8 mouse cellular contexts compared by ENCODE assay signal in the genomic region with DNA sequence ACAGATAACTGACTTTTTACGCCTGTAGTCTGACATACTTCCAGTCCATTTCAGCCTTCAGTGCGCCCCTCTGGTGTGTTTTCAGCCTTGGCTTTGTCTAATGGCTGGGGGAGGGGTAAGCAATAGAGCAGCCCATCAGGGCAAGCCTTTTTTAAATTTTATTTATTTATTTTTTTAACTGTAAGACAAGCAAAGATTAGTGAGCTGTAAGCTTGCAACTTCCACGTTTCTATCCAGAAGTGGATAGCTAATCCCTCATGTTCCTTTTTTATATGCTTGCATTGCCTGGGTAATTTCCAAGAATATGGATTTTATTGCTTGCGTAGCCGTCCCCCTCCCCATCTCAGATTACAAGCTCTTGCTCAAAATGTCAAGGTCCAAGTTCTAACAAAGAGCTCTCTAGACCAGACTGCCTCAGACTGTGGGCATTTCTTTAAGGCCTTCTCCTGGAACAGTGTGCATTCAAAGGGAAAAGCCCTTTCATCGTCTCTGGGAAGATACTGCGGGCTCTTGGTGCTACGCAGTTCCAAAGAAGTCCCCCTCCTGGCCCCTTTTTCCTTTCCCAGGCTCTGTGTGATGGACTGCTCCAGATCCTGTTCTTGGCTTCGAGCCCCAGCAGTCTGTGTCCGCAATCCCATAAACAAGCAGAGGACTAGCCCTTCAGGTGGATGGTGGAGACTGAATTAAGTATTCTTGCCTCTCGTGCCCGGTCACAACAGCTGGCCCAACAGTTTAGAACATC.
DNase-seq lines count a peak whose midpoint lies in the region; ATAC-seq and TF ChIP-seq lines count a peak whose summit lies in the region.

No protein-coding gene starts in this region.

- peak overlapping the region; percentile 66 for H3K27ac ChIP-seq in heart, embryonic 16.5 days (ENCODE audit: low read length)
- H3K27ac ChIP-seq in heart, adult 2 months = no peak overlapping the region
- H3K27ac ChIP-seq in forebrain, postnatal 0 days (ENCODE audit: low read depth, low read length) = peak overlapping the region; percentile 23; the same call in 1 of the 2 replicates
- H3K27ac ChIP-seq in midbrain, embryonic 14.5 days (replicated peaks; ENCODE audit: low read depth, low read length) = peak overlapping the region; percentile 71; the same call in 1 of the 2 replicates

- no peak for TF ChIP-seq CTCF in heart, adult 2 months (IDR thresholded peaks at IDR 0.05)
- TF ChIP-seq CTCF in forebrain, postnatal 0 days (IDR thresholded peaks at IDR 0.05; ENCODE audit: low read depth) = no peak

- no peak for TF ChIP-seq POLR2A in heart, adult 2 months (IDR thresholded peaks at IDR 0.05; ENCODE audit: insufficient read depth, low read depth, low read length)

- H3K9ac ChIP-seq in heart, embryonic 16.5 days (ENCODE audit: low read length) = no peak overlapping the region
- no peak overlapping the region for H3K9ac ChIP-seq in heart, adult 2 months (ENCODE audit: low read depth, low read length)
- H3K9ac ChIP-seq in forebrain, postnatal 0 days = no peak overlapping the region
- no peak overlapping the region for H3K9ac ChIP-seq in midbrain, embryonic 14.5 days (replicated peaks; ENCODE audit: low read length)

- DNase-seq in heart, adult 2 months = no peak
- DNase-seq in cerebellum, postnatal 14 days = peak; percentile 80 to 83
- no peak for DNase-seq in forebrain, postnatal 0 days
- DNase-seq in midbrain, embryonic 14.5 days = peak; percentile 47
- no peak for DNase-seq in B cell, adult 2 months
- DNase-seq in urinary bladder, postnatal 36 days (ENCODE audit: low spot score in 2 of 2) = no peak
- DNase-seq in kidney, postnatal 14 days = no peak

- no peak overlapping the region for H3K4me3 ChIP-seq in heart, embryonic 16.5 days (ENCODE audit: low read length)
- no peak overlapping the region for H3K4me3 ChIP-seq in heart, adult 2 months
- no peak overlapping the region for H3K4me3 ChIP-seq in forebrain, postnatal 0 days (ENCODE audit: low read depth, low read length)
- no peak overlapping the region for H3K4me3 ChIP-seq in midbrain, embryonic 14.5 days (replicated peaks; ENCODE audit: low read depth, low read length)

- H3K4me1 ChIP-seq in heart, embryonic 16.5 days (ENCODE audit: control insufficient read depth, insufficient read depth, low read length) = peaks cover 32% of the 10 kb centered on the region; the same call in 1 of the 2 replicates
- H3K4me1 ChIP-seq in heart, adult 2 months (ENCODE audit: control insufficient read depth, insufficient read depth, low read length) = no peaks in the 10 kb centered on the region; the same call in 1 of the 2 replicates
- H3K4me1 ChIP-seq in forebrain, postnatal 0 days (ENCODE audit: insufficient read depth) = peaks cover 68% of the 10 kb centered on the region
- H3K4me1 ChIP-seq in midbrain, embryonic 14.5 days (ENCODE audit: control insufficient read depth, insufficient read depth, low read length) = peaks cover 73% of the 10 kb centered on the region

- no peaks in the 10 kb centered on the region for H3K79me2 ChIP-seq in heart, adult 2 months (replicated peaks; ENCODE audit: control insufficient read depth, insufficient read depth, low read length)

- H3K36me3 ChIP-seq in heart, embryonic 16.5 days (ENCODE audit: control insufficient read depth, insufficient read depth) = no peaks in the 10 kb centered on the region
- H3K36me3 ChIP-seq in heart, adult 2 months (ENCODE audit: control insufficient read depth, insufficient read depth, low read length) = no peaks in the 10 kb centered on the region
- H3K36me3 ChIP-seq in forebrain, postnatal 0 days (ENCODE audit: insufficient read depth) = no peaks in the 10 kb centered on the region
- no peaks in the 10 kb centered on the region for H3K36me3 ChIP-seq in midbrain, embryonic 14.5 days (ENCODE audit: control insufficient read depth, insufficient read depth, low read length)

- intact Hi-C loops in heart, adult 2 months (cut with DNase I) = no loop called here

- H3K4me2 ChIP-seq in heart, embryonic 16.5 days (ENCODE audit: low read depth, low read length) = no peak overlapping the region
- no peak overlapping the region for H3K4me2 ChIP-seq in forebrain, postnatal 0 days (ENCODE audit: low read depth)
- H3K4me2 ChIP-seq in midbrain, embryonic 14.5 days (ENCODE audit: low read length) = no peak overlapping the region

- no peak for TF ChIP-seq EP300 in heart, adult 2 months (IDR thresholded peaks at IDR 0.05; ENCODE audit: insufficient read depth, low read depth, low read length)

- no peaks in the 10 kb centered on the region for H3K27me3 ChIP-seq in heart, embryonic 16.5 days (ENCODE audit: control insufficient read depth, insufficient read depth, low read length)
- H3K27me3 ChIP-seq in heart, adult 2 months (ENCODE audit: control insufficient read depth, insufficient read depth, low read length) = no peaks in the 10 kb centered on the region
- H3K27me3 ChIP-seq in forebrain, postnatal 0 days (ENCODE audit: insufficient read depth, low read length) = no peaks in the 10 kb centered on the region
- H3K27me3 ChIP-seq in midbrain, embryonic 14.5 days (ENCODE audit: control insufficient read depth, insufficient read depth, low read length) = no peaks in the 10 kb centered on the region

- H3K9me3 ChIP-seq in heart, embryonic 16.5 days (replicated peaks; ENCODE audit: control insufficient read depth, low read length) = no peaks in the 10 kb centered on the region
- no peaks in the 10 kb centered on the region for H3K9me3 ChIP-seq in forebrain, postnatal 0 days (ENCODE audit: low read length)
- no peaks in the 10 kb centered on the region for H3K9me3 ChIP-seq in midbrain, embryonic 14.5 days (ENCODE audit: control insufficient read depth, low read length)

- WGBS in heart, embryonic 16.5 days = 60% methylated on average over 12 of the region's 12 CpGs
- WGBS in heart, adult 2 months = 78% methylated on average over 12 of the region's 12 CpGs
- WGBS in forebrain, postnatal 0 days = 20% methylated on average over 12 of the region's 12 CpGs
- WGBS in midbrain, embryonic 14.5 days = 21% methylated on average over 12 of the region's 12 CpGs

- peak; percentile 10; the same call in 1 of the 2 replicates for ATAC-seq in heart, embryonic 16.5 days (replicated peaks; ENCODE audit: extremely low read depth, insufficient read depth, low FRiP score)
- no peak for ATAC-seq in forebrain, postnatal 0 days
- no peak for ATAC-seq in midbrain, embryonic 14.5 days (ENCODE audit: low FRiP score, low TSS enrichment)

Comparison
In these comparisons a context has a peak if more than half of its experiments do, and no peak if none do; other contexts are left out.
1. DNase-seq: peak in cerebellum, postnatal 14 days (2 of 2) and midbrain, embryonic 14.5 days (single experiment); none in heart, adult 2 months (0 of 2), forebrain, postnatal 0 days (single experiment), B cell, adult 2 months (0 of 2), urinary bladder, postnatal 36 days (0 of 2) and kidney, postnatal 14 days (single experiment).